Mouse (Mus musculus) c-Kit-positive CD71-negative TER-119-negative erythroid progenitor cells, embryonic 14.5 days (primary cell): Measurements from ENCODE around the gene Zc3h7b.
A peak's percentile ranks its signal among the peaks of the same experiment; 100 is the strongest.

ENCODE experiments used
- DNase-seq: peaks from one replicate; pipeline ENCODE4 v3.0.0-alpha.2; 2013; ENCODE audit warnings: low read depth

Gene Zc3h7b

GRCm38 (mm10) chr15:81796228-81796627 is 51.4 kb downstream of the Zc3h7b start:
- DNase-seq, result no peak

- DNase-seq, result no peak
These were observed 53.0 kb downstream of the Zc3h7b start for GRCm38 (mm10) chr15:81797861-81798260.

GRCm38 (mm10) chr15:81798421-81798820 is 53.6 kb downstream of the Zc3h7b start:
- DNase-seq, result no peak

- DNase-seq, result no peak
These were observed 55.5 kb downstream of the Zc3h7b start for GRCm38 (mm10) chr15:81800391-81800790.

- peak; percentile 89 for DNase-seq
These were observed 57.4 kb downstream of the Zc3h7b start, which contains the start of gene Tef for GRCm38 (mm10) chr15:81802001-81802890. Gene Tef, plus strand, starts transcription at chr15:81802421.

- no peak for DNase-seq
These were observed 58.1 kb downstream of the Zc3h7b start for GRCm38 (mm10) chr15:81802941-81803351.

- DNase-seq, result no peak
These were observed 58.6 kb downstream of the Zc3h7b start for GRCm38 (mm10) chr15:81803425-81803951.

GRCm38 (mm10) chr15:81804172-81804571 is 59.3 kb downstream of the Zc3h7b start:
- no peak for DNase-seq

GRCm38 (mm10) chr15:81804883-81805282 is 60.0 kb downstream of the Zc3h7b start:
- no peak for DNase-seq

GRCm38 (mm10) chr15:81805624-81806023 is 60.8 kb downstream of the Zc3h7b start:
- no peak for DNase-seq

GRCm38 (mm10) chr15:81806621-81807404 is 62.0 kb downstream of the Zc3h7b start:
- no peak for DNase-seq

- no peak for DNase-seq
These were observed 63.9 kb downstream of the Zc3h7b start for GRCm38 (mm10) chr15:81808799-81809198.

- no peak for DNase-seq
These were observed 64.7 kb downstream of the Zc3h7b start for GRCm38 (mm10) chr15:81809550-81809949.

- DNase-seq, result no peak
These were observed 65.3 kb downstream of the Zc3h7b start for GRCm38 (mm10) chr15:81810150-81810549.

- DNase-seq, result peak; percentile 96
These were observed 66.1 kb downstream of the Zc3h7b start for GRCm38 (mm10) chr15:81810671-81811598.

- DNase-seq, result no peak
These were observed 66.7 kb downstream of the Zc3h7b start for GRCm38 (mm10) chr15:81811599-81811996.

- no peak for DNase-seq
These were observed 67.4 kb downstream of the Zc3h7b start for GRCm38 (mm10) chr15:81812287-81812686.

- no peak for DNase-seq
These were observed 68.1 kb downstream of the Zc3h7b start for GRCm38 (mm10) chr15:81812696-81813631.

- DNase-seq, result no peak
These were observed 69.3 kb downstream of the Zc3h7b start for GRCm38 (mm10) chr15:81813986-81814705.
